Mouse (Mus musculus) midbrain, embryonic 16.5 days (tissue): ENCODE data around the gene Spata13. TPM values are rescaled to one million over a fixed set of nuclear protein-coding genes. Genes with fewer than 3 reads are reported as not detected.

Experiments
- polyA plus RNA-seq: library from polyadenylated mRNA; unstranded; fragments of >200 nt; fragmentation: Nextera tagmentation; extraction: Ambion mirVana; gene quantifications from 2 replicates; pipeline ENCODE4 v1.2.1, GENCODE M21; 2015

Gene Spata13
- polyA plus RNA-seq, 1 experiment from 2014 or later = 18.4 TPM

Other genes starting within 250 kb of the Spata13 start
- gene C1qtnf9, start 134.1 kb downstream of the Spata13 start, polyA plus RNA-seq = not detected in 2 replicates
- 20.3 and 20.7 TPM in 2 replicates for gene Mipep, start 150.6 kb downstream of the Spata13 start, polyA plus RNA-seq